Mouse (Mus musculus): Measurements from ENCODE around the gene Tnfrsf4.

DNA sequence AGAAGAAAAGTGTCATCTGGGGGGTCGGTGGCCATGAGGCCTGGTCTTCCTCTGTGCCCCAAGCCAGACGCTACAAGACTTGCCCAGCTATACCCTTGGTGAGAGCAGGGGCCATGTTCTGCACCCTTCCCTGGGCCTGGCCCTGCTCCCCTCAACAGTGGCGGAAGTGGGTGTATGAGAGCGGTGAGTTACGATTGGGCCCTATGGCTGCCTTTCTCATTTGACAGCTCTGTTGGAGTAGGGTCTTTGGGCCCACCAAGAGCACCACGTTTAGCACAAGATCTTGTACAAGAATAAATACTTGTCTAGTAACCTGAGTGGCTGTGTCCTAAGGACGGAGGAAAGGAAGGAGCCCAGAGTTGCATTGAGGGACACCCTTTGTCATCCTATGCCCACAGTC lies 14.9 kb downstream of the Tnfrsf4 start:
- TF ChIP-seq POLR2A (IDR thresholded peaks at IDR 0.05; ENCODE audit: borderline replicate concordance, control insufficient read depth, low read depth, low read length), result no peak
- no peak for TF ChIP-seq CTCF (IDR thresholded peaks at IDR 0.05; ENCODE audit: control insufficient read depth, insufficient read depth, low read length)
